Mouse (Mus musculus) embryonic facial prominence, embryonic 15.5 days (tissue): ENCODE measurements around the gene Eif4g3. TPM values are rescaled to one million over a fixed set of nuclear protein-coding genes. Genes with fewer than 3 reads are reported as not detected.

ENCODE experiments used
- ATAC-seq: fragments of 200-750 bp; cut with Nextera tagmentation; 2 replicates; pipeline ENCODE4 v1.8.0; 2017; ENCODE audit warnings: low read depth, moderate TSS enrichment; ENCODE audit not compliant: insufficient number of reproducible peaks, low FRiP score, low TSS enrichment
- H3K27ac ChIP-seq: fragments of 300-500 bp; sonication (generic); replicated peaks from 2 replicates; pipeline ENCODE4 v1.5.1; 2015; ENCODE audit warnings: mild to moderate bottlenecking, inconsistent platforms
- H3K27me3 ChIP-seq: fragments of 300-500 bp; sonication (generic); 2 replicates; pipeline ENCODE4 v1.6.1; 2015; ENCODE audit warnings: inconsistent platforms
- H3K36me3 ChIP-seq: fragments of 300-500 bp; sonication (generic); 2 replicates; pipeline ENCODE4 v1.6.1; 2015; ENCODE audit warnings: mild to moderate bottlenecking, inconsistent platforms
- H3K4me1 ChIP-seq: fragments of 300-500 bp; sonication (generic); 2 replicates; pipeline ENCODE4 v1.6.1; 2015; ENCODE audit warnings: inconsistent platforms
- H3K4me2 ChIP-seq: fragments of 300-500 bp; sonication (generic); replicated peaks from 2 replicates; pipeline ENCODE4 v1.6.1; 2015; ENCODE audit warnings: mild to moderate bottlenecking, inconsistent platforms
- H3K4me3 ChIP-seq: fragments of 300-500 bp; sonication (generic); replicated peaks from 2 replicates; pipeline ENCODE4 v1.5.1; 2015; ENCODE audit warnings: mild to moderate bottlenecking, inconsistent platforms
- H3K9ac ChIP-seq: fragments of 300-500 bp; sonication (generic); 2 replicates; pipeline ENCODE4 v1.6.1; 2015; ENCODE audit warnings: inconsistent platforms
- H3K9me3 ChIP-seq: fragments of 300-500 bp; sonication (generic); replicated peaks from 2 replicates; pipeline ENCODE4 v1.6.1; 2016; ENCODE audit warnings: inconsistent platforms
- WGBS: fragments of 180-500 bp; shearing (Covaris S2); methylation state at CpG from one replicate; pipeline ENCODE4 v1.1.7; 2015; 5-methylcytosine and 5-hydroxymethylcytosine counted together
- polyA plus RNA-seq: library from polyadenylated mRNA; unstranded; fragments of >200 nt; fragmentation: Nextera tagmentation; extraction: Ambion mirVana; gene quantifications from 2 replicates; pipeline ENCODE4 v1.2.1, GENCODE M21; 2015

Gene Eif4g3
- polyA plus RNA-seq, 1 experiment from 2014 or later, result 36.2 TPM

DNA sequence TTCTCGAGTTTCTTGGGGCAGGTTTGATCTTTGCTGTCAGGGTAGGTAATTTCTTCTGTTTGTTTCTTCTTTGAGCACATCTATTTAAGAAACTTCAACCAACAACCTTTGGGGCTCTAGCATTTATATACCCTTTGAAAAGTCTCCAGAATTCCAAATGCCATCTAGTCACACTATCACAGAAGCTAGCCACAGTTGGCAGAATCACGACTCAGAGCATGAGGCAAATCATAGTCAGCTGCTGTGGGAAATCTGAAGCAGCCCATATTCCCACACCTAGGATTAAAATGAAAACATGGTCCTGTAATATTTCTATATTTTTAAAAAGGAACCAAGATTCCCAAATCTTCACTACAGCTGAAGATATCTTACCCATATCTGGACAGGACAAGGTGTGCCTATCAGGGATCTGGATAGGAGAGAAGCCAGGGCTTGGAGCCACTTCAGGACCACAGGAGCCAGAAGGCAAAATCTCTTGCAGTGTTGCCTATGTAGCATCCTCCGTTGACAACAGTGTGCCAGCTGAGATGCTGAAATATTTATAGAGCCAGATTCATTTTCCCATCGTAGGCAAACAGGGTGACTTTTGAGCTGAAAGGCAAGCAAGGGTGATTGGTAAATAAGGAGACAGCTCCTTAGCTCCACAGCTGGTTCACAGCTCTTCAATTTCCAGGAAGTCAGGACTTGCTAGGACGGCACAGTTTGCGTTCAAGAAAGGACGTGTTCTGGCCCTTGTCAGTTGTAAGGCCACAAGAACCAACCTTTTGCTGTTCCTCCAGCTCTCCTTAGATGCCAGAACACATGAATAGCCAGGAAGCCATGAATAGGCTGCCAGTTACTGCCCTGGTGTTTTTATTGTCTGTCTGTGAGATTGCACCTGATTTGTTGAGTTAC, 70.8 kb downstream of the Eif4g3 start:
- ATAC-seq, result no peak
- peaks cover 6% of the 10 kb centered on the region; the same call in 1 of the 2 replicates for H3K4me1 ChIP-seq
- WGBS, result 60% methylated on average over 7 of the region's 7 CpGs
- no peak overlapping the region for H3K4me2 ChIP-seq
- no peak overlapping the region for H3K9ac ChIP-seq
- no peak overlapping the region for H3K4me3 ChIP-seq
- H3K9me3 ChIP-seq, result no peaks in the 10 kb centered on the region
- H3K36me3 ChIP-seq, result peaks cover 38% of the 10 kb centered on the region
- H3K27ac ChIP-seq, result no peak overlapping the region
- no peaks in the 10 kb centered on the region for H3K27me3 ChIP-seq

DNA sequence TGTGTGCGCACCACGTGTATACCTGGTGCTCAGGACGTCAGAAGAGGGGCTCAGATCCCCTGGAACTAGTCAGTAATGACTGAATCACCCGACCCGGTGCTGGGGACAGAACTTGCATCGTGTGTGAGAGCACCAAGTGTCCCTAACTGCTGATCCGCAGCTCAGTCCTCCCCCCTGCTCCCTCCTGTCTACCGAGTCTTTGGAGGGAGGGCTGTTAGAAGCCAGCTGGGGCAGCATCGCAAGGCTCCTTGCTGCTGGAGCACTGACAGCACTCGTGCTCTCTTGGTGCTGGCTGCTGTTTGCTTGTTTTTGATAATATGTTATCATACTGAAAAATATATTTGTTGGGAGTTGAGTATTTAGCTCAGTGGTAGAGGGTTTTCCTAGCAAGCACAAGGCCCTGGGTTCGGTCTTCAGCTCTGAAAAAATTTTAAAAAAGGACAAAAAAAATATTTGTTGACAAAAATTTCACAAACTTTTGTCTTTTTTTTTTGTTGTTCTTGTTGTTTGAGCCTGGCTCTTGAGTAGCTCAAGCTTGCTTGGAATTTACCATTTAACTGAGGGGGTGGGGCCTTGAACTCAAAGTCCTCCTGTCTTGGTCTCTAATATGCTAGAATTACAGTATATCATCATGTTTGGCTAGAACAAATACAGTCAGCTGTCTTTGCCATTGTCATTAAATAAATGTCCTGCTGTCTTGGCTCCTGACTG, 72.2 kb downstream of the Eif4g3 start:
- H3K9me3 ChIP-seq, result no peaks in the 10 kb centered on the region
- H3K27ac ChIP-seq, result no peak overlapping the region
- H3K27me3 ChIP-seq, result no peaks in the 10 kb centered on the region
- H3K9ac ChIP-seq, result no peak overlapping the region
- H3K4me1 ChIP-seq, result peaks cover 6% of the 10 kb centered on the region; the same call in 1 of the 2 replicates
- no peak for ATAC-seq
- no peak overlapping the region for H3K4me3 ChIP-seq
- 83% methylated on average over 11 of the region's 11 CpGs for WGBS
- H3K4me2 ChIP-seq, result no peak overlapping the region
- H3K36me3 ChIP-seq, result peaks cover 46% of the 10 kb centered on the region

DNA sequence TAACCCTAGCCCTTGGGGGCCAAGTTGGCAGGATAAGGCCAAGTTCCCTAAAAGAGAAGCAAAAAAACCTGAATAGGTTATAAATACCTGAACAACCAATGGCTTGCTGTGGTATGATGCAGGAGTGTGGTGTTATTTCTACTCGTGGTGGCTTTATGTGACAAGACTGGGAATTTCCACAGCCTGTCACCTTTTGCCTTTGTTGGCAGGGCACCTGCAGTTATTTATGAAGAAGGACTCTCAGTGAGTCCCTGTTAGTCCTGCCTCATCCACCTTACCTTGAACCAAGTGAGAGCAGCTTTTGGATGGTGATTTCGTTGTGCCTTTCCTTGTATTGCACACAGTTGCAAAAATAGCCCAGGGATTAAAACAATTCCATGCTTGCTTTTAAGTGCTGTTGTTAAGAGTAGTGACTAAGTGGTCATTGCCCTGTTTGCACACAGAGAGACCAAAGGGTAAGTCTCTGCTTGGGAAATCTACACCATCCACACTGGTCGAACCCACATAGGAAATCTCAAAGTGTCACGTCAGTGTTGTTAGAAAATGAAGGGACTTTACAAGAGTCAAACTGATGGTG, 72.9 kb downstream of the Eif4g3 start:
- ATAC-seq, result no peak
- H3K36me3 ChIP-seq, result peaks cover 52% of the 10 kb centered on the region
- H3K27ac ChIP-seq, result no peak overlapping the region

DNA sequence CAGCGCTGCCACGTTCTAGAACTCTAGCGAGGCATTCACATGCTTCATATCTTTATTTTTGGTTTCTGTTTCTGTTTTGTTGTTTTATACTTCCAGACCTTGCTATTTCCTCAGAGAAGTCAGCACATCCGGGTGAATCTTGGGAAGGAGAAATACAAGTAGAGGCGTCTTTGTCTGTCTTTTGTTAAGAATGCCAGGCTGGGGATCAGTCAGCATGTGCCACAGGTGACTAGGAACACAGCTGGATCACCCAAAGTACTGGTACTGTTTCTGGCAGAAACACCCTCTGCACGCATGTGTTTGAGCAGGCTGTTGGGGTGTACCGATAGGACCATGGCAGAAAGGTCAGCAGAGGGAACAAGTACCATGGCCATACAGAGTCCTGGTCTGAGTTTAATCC, 73.6 kb downstream of the Eif4g3 start:
- ATAC-seq, result no peak
- H3K36me3 ChIP-seq, result peaks cover 51% of the 10 kb centered on the region
- no peaks in the 10 kb centered on the region for H3K27me3 ChIP-seq

More for the DNA sequence above, 72.9 kb downstream of the Eif4g3 start:
- no peak overlapping the region for H3K4me2 ChIP-seq
- H3K9me3 ChIP-seq, result no peaks in the 10 kb centered on the region
- peaks cover 6% of the 10 kb centered on the region; the same call in 1 of the 2 replicates for H3K4me1 ChIP-seq
- no peak overlapping the region for H3K4me3 ChIP-seq
- no peak overlapping the region for H3K9ac ChIP-seq
- H3K27me3 ChIP-seq, result no peaks in the 10 kb centered on the region
- WGBS, result 82% methylated on average over 4 of the region's 4 CpGs

DNA sequence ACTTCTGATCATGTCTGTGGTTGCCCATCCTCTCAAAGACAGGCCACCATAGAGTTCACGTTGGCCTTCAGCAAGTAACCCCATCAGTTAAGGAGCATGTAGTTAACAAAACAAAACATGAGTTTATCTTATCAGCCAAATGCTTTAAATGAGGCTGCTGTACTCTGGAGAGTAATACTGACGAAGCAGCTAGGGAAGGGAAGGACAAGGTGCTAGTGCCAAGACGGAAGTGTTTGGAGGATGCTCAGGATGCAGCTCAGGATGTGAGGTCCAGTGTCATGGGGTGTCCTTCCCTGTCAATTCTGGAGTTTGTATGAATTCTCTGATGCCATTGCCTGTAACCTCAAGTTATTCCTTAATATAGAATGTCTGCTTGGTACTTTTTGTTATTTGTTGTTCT, 75.0 kb downstream of the Eif4g3 start:
- H3K4me3 ChIP-seq, result no peak overlapping the region
- H3K4me2 ChIP-seq, result no peak overlapping the region
- H3K4me1 ChIP-seq, result peaks cover 6% of the 10 kb centered on the region; the same call in 1 of the 2 replicates
- H3K36me3 ChIP-seq, result peaks cover 42% of the 10 kb centered on the region; the same call in 1 of the 2 replicates
- no peak overlapping the region for H3K9ac ChIP-seq
- H3K27me3 ChIP-seq, result no peaks in the 10 kb centered on the region
- H3K27ac ChIP-seq, result no peak overlapping the region
- no peak for ATAC-seq
- no peaks in the 10 kb centered on the region for H3K9me3 ChIP-seq
- whole genome bisulfite sequencing, result 76% methylated on average over 3 of the region's 3 CpGs

More for the DNA sequence above, 73.6 kb downstream of the Eif4g3 start:
- 86% methylated on average over 7 of the region's 7 CpGs for WGBS
- no peaks in the 10 kb centered on the region for H3K9me3 ChIP-seq
- H3K27ac ChIP-seq, result no peak overlapping the region
- H3K4me1 ChIP-seq, result peaks cover 6% of the 10 kb centered on the region; the same call in 1 of the 2 replicates
- no peak overlapping the region for H3K9ac ChIP-seq
- H3K4me2 ChIP-seq, result no peak overlapping the region
- no peak overlapping the region for H3K4me3 ChIP-seq

DNA sequence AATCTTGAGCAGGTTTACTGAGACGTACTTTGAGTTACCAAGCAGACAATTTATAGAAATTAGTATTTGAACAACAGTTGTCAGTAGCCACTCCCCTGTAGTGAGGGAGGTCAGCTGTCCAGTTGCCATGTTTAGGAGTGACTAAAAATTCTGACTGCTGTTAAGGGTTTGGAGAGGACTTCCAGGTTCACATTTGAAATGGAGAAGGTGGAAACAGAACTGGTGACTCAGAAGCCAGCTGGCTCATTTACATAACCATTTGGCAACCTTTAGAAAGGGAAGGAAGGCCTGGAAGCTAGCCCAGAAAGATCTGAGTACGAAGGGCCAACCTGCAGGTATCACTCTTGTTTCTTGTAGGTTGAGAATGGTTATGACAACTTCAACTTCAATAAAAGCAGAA, 75.8 kb downstream of the Eif4g3 start:
- ATAC-seq, result peak; percentile 34; the same call in 1 of the 2 replicates
- H3K36me3 ChIP-seq, result peaks cover 42% of the 10 kb centered on the region; the same call in 1 of the 2 replicates
- WGBS, result 55% methylated on average over 2 of the region's 2 CpGs

DNA sequence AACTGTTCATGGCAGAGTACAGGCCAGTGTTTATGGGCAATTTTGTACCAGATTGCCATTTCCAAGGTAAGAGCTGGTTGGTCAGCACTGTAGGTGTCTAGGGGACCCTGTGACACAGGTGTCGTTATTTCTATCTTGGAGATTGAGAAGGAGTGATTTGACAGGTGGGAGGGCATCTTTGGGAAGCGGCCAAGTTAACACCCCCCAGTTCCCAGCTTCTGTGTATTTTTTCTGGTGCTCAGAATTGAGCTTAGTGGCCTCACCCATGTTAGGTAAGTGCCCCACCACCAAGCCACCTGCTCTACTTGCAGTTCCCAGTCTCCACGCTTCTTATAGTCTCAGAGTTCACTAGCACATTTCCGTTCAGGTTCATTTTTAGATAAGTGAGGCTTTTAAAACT, 76.5 kb downstream of the Eif4g3 start:
- H3K27ac ChIP-seq, result no peak overlapping the region
- H3K4me1 ChIP-seq, result peaks cover 6% of the 10 kb centered on the region; the same call in 1 of the 2 replicates
- H3K27me3 ChIP-seq, result no peaks in the 10 kb centered on the region
- WGBS, result 86% methylated on average over 4 of the region's 4 CpGs
- ATAC-seq, result no peak
- no peak overlapping the region for H3K4me3 ChIP-seq
- H3K9ac ChIP-seq, result no peak overlapping the region
- H3K9me3 ChIP-seq, result no peaks in the 10 kb centered on the region
- H3K4me2 ChIP-seq, result no peak overlapping the region
- H3K36me3 ChIP-seq, result peaks cover 42% of the 10 kb centered on the region; the same call in 1 of the 2 replicates

More for the DNA sequence above, 75.8 kb downstream of the Eif4g3 start:
- Histone ChIP-seq H3K4me2 (no peak overlapping the region), H3K4me3 (no peak overlapping the region), H3K27me3 (no peaks in the 10 kb centered on the region), H3K4me1 (peaks cover 6% of the 10 kb centered on the region; the same call in 1 of the 2 replicates), H3K9ac (no peak overlapping the region), H3K9me3 (no peaks in the 10 kb centered on the region), H3K27ac (no peak overlapping the region)

DNA sequence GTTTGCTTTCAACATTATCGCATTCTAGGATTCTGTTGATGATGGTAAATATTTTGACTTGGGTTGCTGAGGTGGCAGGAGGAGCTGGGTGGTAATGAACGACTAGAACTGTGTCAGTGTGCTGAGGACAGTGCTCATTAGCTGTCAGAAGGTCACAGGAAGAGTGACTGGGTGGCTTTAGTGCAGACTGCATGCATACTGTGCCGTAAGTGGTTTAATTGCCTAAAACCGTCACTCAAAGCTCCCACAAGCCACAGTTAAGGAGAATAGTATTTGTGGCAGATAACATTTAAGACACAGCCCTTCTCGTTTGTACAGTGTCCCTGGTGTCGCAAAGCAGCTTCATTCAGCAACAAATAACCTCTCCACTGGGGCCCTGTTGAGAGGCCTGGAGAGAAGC, 78.7 kb downstream of the Eif4g3 start:
- Histone ChIP-seq H3K4me3 (no peak overlapping the region), H3K27me3 (no peaks in the 10 kb centered on the region), H3K9me3 (no peaks in the 10 kb centered on the region), H3K9ac (no peak overlapping the region), H3K4me2 (no peak overlapping the region), H3K27ac (no peak overlapping the region), H3K36me3 (peaks cover 30% of the 10 kb centered on the region; the same call in 1 of the 2 replicates), H3K4me1 (peaks cover 6% of the 10 kb centered on the region)
- 70% methylated on average over 6 of the region's 6 CpGs for WGBS
- no peak for ATAC-seq

DNA sequence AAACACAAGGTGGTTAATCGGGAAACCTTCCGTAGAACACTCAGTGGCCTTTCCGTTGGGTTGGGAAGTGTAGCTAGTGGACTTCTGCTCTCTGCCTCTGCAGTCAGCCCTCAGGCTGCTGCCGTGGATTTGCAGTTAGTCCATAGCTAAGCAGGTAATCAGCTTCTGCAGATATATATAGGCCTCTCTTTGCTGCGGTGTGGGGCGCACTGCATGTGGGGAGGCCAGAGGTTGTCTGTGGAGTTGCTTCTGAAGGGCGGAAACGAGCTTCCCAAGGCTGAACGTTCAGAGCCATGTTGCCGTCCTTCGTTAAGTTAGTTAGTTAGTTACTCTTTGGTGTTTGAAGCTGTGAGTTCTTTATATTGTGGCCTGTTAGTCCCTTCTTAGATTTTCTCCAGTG, 80.3 kb downstream of the Eif4g3 start:
- Histone ChIP-seq H3K9me3 (no peaks in the 10 kb centered on the region), H3K27me3 (no peaks in the 10 kb centered on the region), H3K36me3 (peaks cover 23% of the 10 kb centered on the region), H3K4me1 (peaks cover 11% of the 10 kb centered on the region), H3K4me2 (no peak overlapping the region), H3K4me3 (no peak overlapping the region), H3K9ac (no peak overlapping the region), H3K27ac (no peak overlapping the region)
- no peak for ATAC-seq
- 91% methylated on average over 11 of the region's 11 CpGs for WGBS

DNA sequence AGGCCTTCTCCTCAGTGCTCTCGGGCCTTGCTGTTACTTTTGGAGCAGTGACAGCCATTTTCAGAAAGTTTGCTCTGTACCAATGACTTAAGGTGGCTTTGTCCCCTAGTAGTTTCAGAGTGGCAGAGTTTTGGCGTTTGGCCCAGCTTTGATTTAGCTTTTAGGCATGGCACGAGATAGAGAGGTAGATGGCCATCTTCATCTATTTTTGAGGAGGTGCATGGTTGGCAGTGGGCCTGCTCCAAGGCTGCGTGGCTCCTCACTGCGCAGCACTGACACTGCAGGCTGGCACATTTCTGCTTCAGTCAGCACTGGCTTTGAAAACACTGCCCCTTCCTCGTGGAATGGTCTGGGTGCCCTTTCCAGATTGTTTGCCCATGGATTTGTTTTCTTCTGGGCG, 80.7 kb downstream of the Eif4g3 start:
- 76% methylated on average over 7 of the region's 7 CpGs for WGBS
- H3K36me3 ChIP-seq, result peaks cover 24% of the 10 kb centered on the region
- H3K4me1 ChIP-seq, result peaks cover 6% of the 10 kb centered on the region
- H3K4me3 ChIP-seq, result no peak overlapping the region
- no peak overlapping the region for H3K4me2 ChIP-seq
- no peaks in the 10 kb centered on the region for H3K27me3 ChIP-seq
- ATAC-seq, result no peak
- H3K9ac ChIP-seq, result no peak overlapping the region
- no peak overlapping the region; the same call in 1 of the 2 replicates for H3K27ac ChIP-seq
- no peaks in the 10 kb centered on the region for H3K9me3 ChIP-seq
